Mouse (Mus musculus) heart, adult 10 weeks (tissue): ENCODE results near the gene Tgif2. TPM values are rescaled to one million over a fixed set of nuclear protein-coding genes. Genes with fewer than 3 reads are reported as not detected.

Experiments used
- polyA plus RNA-seq: library from polyadenylated mRNA; stranded (reverse); fragments of 350-450 nt; fragmentation: Illumina TruSeq; extraction: RNeasy Lipid Tissue Mini Kit (QIAGEN cat#74804); gene quantifications from one replicate; pipeline ENCODE4 v1.2.3, GENCODE M21; 2014; ENCODE audit warnings: low read depth, low replicate concordance

Gene Tgif2
- 1.1 TPM for polyA plus RNA-seq

DNA sequence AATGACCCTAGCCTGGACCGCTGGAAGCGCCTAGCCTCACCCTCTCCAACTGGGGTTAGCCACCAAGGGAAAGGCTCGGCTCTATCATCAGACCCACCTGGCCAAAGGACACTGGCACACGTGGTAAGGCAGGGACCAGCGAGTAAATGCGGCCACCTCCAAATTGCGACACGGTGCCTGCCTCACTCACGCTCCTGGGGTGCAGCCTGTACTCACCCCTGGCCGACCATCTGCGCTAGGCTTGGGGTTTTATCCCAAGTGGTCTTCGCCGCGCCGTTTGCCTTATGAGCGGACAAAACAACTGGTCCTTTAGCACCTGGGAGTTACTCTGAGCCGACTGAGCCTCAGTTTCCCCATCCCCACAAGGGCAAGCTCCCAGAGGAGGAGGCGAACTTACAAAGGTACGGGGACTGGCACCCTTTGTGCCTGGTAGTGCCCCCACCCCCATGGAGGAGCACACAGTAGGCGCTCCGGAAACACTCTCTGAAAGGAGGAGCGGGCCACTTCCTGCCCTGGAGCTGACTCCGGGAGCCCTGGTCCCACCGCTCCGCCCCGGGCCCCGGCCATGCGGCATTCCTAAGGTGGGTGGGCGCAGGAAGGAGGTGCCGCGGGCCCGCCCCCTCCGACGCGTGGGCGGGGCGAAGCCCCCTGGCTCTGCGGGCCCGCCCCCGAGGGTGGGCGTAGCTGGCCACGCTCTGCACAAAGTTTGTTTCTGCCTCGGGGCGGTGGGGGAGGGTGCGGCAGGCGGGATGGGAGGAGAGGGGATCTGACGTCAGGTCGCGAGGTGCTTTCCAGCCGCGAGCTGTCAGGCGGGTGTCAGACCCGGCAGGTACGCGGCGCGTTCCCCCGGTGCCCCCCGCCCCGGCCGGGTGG, at the start of gene Tgif2:
Gene Tgif2 (plus strand): TSS at position 689 of the 873 bp plus-strand sequence.

GRCm38 (mm10) chr2:156857835-156858234, 18.0 kb downstream of the Tgif2 start, which contains the start of gene 4930518I15Rik:
Gene 4930518I15Rik (minus strand): TSS chr2:156857946.

DNA sequence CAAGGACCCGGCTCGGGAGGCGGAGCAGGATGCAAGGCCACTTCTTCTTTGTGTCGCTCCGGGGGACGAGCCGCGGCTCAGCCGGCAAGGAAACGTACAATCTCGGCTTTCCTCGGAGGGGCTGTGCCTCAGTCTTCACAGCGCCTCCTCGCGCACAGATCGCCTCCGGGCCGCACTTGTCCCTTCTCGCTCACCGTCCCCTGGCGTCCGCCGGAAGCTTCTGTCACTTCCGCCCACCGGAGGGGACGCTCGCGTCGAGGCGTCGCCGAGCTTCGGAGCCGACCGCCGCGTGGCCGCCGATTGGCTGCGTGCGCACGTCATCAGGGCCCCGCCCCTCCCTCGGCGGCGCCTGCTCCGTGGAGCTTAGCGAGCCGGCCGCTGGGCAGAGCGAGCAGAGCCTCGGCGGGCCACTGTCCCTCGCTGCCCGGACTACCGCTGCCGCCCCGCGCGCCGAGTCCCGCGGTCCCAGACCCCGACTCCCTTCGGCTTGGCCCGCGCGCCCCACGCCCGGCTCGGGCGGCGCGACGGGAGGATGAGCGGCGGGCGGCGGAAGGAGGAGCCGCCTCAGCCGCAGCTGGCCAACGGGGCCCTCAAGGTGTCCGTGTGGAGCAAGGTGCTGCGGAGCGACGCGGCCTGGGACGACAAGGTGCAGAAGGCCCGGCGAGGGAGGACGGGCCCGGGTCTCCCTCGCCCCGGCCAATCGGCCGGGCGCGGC, 23.1 kb downstream of the Tgif2 start, which contains the start of gene Rab5if:
Gene Rab5if (plus strand): TSS at position 357 of the 715 bp plus-strand sequence.

DNA sequence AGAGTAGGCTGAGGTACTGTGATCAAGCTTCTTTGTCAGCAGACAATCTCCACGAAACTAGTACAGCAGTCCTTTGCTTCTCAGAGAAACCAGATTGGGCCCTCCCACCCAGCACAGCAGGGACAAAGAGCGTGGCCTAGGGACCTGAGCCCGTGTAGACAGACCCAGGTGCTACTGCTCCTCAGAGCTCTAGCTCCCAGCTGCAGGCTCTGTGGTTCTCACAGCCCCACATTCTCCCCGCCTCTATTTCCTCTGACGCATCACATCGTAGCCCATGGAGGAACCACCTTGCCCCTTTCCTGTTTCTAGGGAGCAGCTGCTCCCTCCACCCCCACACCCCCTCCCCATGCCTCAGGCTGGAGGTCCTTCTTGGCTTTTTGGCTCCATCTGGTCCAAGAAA, 47.2 kb downstream of the Tgif2 start, which contains the start of gene Sla2:
Gene Sla2 (minus strand): TSS at position 176 of the 400 bp plus-strand sequence.

Other genes with a start within 250 kb of the Tgif2 start
- 36.5 TPM for gene Dlgap4, start 226.3 kb upstream of the Tgif2 start, polyA plus RNA-seq
- gene Myl9, start 64.6 kb upstream of the Tgif2 start, polyA plus RNA-seq: 165 TPM
- gene 4930518I15Rik, start 17.9 kb downstream of the Tgif2 start, polyA plus RNA-seq: 0.58 TPM
- gene Rab5if, start 23.1 kb downstream of the Tgif2 start, polyA plus RNA-seq: 86.8 TPM
- not detected for gene Sla2, start 47.2 kb downstream of the Tgif2 start, polyA plus RNA-seq
- gene Ndrg3, start 152.0 kb downstream of the Tgif2 start, polyA plus RNA-seq: 17.6 TPM
- 3.1 TPM for gene Dsn1, start 167.1 kb downstream of the Tgif2 start, polyA plus RNA-seq
- gene Soga1, start 239.2 kb downstream of the Tgif2 start, polyA plus RNA-seq: 6.0 TPM
- not detected for gene Tldc2, start 247.0 kb downstream of the Tgif2 start, polyA plus RNA-seq